Mouse (Mus musculus): ENCODE results near the gene AI837181. TPM values are rescaled to one million over a fixed set of nuclear protein-coding genes. Genes with fewer than 3 reads are reported as not detected.

The AI837181 gene
- polyA plus RNA-seq, 1 experiment from 2014 or later, result 41.2 TPM

DNA sequence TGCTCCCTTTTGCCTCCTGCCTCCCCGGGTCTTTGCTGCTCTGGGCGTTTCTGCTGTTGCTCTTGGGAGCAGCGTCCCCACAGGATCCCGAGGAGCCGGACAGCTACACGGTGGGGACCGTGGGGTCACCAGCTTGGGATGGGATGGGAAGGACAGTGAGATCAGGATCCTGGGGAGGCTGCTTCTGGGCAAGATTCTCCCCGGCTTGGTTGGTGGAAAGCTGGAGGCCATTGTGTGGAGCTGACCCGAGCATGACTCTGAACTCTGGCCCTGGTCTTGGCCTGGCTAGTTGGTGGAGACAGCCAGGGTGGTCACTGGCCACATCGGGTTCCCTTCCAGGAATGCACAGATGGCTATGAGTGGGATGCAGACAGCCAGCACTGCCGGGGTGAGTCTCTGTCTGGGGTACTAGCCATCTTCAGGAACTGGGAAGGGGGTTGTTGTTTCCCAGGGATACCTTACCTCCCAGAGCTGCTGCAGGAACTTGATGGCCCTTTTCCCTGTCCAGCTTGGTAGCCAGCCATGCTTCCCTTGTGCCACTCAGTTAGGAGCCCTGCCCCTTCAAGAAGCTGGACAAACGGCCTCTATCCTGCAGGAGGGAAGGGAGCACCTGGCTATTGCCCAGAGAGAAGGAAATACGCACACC is 50.2 kb downstream of the AI837181 start:
- Histone ChIP-seq H3K9me3 (ENCODE audit: control insufficient read depth, low read length) (no peaks in the 10 kb centered on the region), H3K4me2 (ENCODE audit: low read length) (peak overlapping the region; percentile 76), H3K4me1 (replicated peaks; ENCODE audit: control insufficient read depth, insufficient read depth, low read length) (0 out of 2 replicates have a peak, but pooled peaks cover 9% of the 10 kb centered on the region), H3K36me3 (ENCODE audit: control insufficient read depth, insufficient read depth, low read length) (peaks cover 33% of the 10 kb centered on the region), H3K27me3 (replicated peaks; ENCODE audit: control insufficient read depth, insufficient read depth, low read length) (no peaks in the 10 kb centered on the region), H3K9ac (ENCODE audit: low read length) (peak overlapping the region; percentile 72), H3K27ac (ENCODE audit: low read depth) (peak overlapping the region; percentile 90), H3K4me3 (ENCODE audit: low read depth, low read length) (peak overlapping the region; percentile 66)
- WGBS, result 13% methylated on average over 13 of the region's 13 CpGs
- ATAC-seq (replicated peaks; ENCODE audit: low FRiP score, low TSS enrichment, low read depth), result peak; percentile 7; the same call in 1 of the 2 replicates
- no peak for DNase-seq (ENCODE audit: low spot score)

Other genes with a start within 250 kb of the AI837181 start
- gene Pacs1, start 152.0 kb upstream of the AI837181 start, polyA plus RNA-seq (2014; fragmentation: Nextera tagmentation; extraction: Ambion mirVana), result 22.9 and 23.4 TPM in 2 replicates
- gene Sf3b2, start 129.7 kb upstream of the AI837181 start, polyA plus RNA-seq (2014; fragmentation: Nextera tagmentation; extraction: Ambion mirVana), result 321 and 334 TPM in 2 replicates
- 2.9 and 3.3 TPM in 2 replicates for gene Gal3st3, start 126.8 kb upstream of the AI837181 start, polyA plus RNA-seq (2014; fragmentation: Nextera tagmentation; extraction: Ambion mirVana)
- gene Catsper1, start 89.4 kb upstream of the AI837181 start, polyA plus RNA-seq (2014; fragmentation: Nextera tagmentation; extraction: Ambion mirVana), result not detected in 2 replicates
- 1.8 and 2.5 TPM in 2 replicates for gene Cst6, start 75.6 kb upstream of the AI837181 start, polyA plus RNA-seq (2014; fragmentation: Nextera tagmentation; extraction: Ambion mirVana)
- 55.4 and 59.7 TPM in 2 replicates for gene Eif1ad, start 58.4 kb upstream of the AI837181 start, polyA plus RNA-seq (2014; fragmentation: Nextera tagmentation; extraction: Ambion mirVana)
- 499 and 514 TPM in 2 replicates for gene Banf1, start 58.0 kb upstream of the AI837181 start, polyA plus RNA-seq (2014; fragmentation: Nextera tagmentation; extraction: Ambion mirVana)
- 57.1 and 69.1 TPM in 2 replicates for gene Sart1, start 36.4 kb upstream of the AI837181 start, polyA plus RNA-seq (2014; fragmentation: Nextera tagmentation; extraction: Ambion mirVana)
- 2.8 TPM in 1 of 2 replicates, not detected in the other for gene Tsga10ip, start 22.6 kb upstream of the AI837181 start, polyA plus RNA-seq (2014; fragmentation: Nextera tagmentation; extraction: Ambion mirVana)
- 170 and 173 TPM in 2 replicates for gene Drap1, start 165 bp upstream of the AI837181 start, polyA plus RNA-seq (2014; fragmentation: Nextera tagmentation; extraction: Ambion mirVana)
- gene Fosl1, start 22.4 kb downstream of the AI837181 start, polyA plus RNA-seq (2014; fragmentation: Nextera tagmentation; extraction: Ambion mirVana), result not detected in 2 replicates
- 7.1 TPM in 2 replicates for gene Ccdc85b, start 32.8 kb downstream of the AI837181 start, polyA plus RNA-seq (2014; fragmentation: Nextera tagmentation; extraction: Ambion mirVana)
- gene Fibp, start 35.5 kb downstream of the AI837181 start, polyA plus RNA-seq (2014; fragmentation: Nextera tagmentation; extraction: Ambion mirVana), result 111 and 112 TPM in 2 replicates
- 1.6 and 2.0 TPM in 2 replicates for gene Ctsw, start 43.4 kb downstream of the AI837181 start, polyA plus RNA-seq (2014; fragmentation: Nextera tagmentation; extraction: Ambion mirVana)
- gene Efemp2, start 48.8 kb downstream of the AI837181 start, polyA plus RNA-seq (2014; fragmentation: Nextera tagmentation; extraction: Ambion mirVana), result 136 and 151 TPM in 2 replicates
- 37.0 and 38.3 TPM in 2 replicates for gene Mus81, start 63.3 kb downstream of the AI837181 start, polyA plus RNA-seq (2014; fragmentation: Nextera tagmentation; extraction: Ambion mirVana)
- 2,844 and 3,105 TPM in 2 replicates for gene Cfl1, start 65.3 kb downstream of the AI837181 start, polyA plus RNA-seq (2014; fragmentation: Nextera tagmentation; extraction: Ambion mirVana)
- gene 1700020D05Rik, start 78.6 kb downstream of the AI837181 start, polyA plus RNA-seq (2014; fragmentation: Nextera tagmentation; extraction: Ambion mirVana), result not detected in 2 replicates
- gene Snx32, start 85.4 kb downstream of the AI837181 start, polyA plus RNA-seq (2014; fragmentation: Nextera tagmentation; extraction: Ambion mirVana), result 9.4 and 10.8 TPM in 2 replicates
- gene Ovol1, start 135.5 kb downstream of the AI837181 start, polyA plus RNA-seq (2014; fragmentation: Nextera tagmentation; extraction: Ambion mirVana), result 17.5 and 18.6 TPM in 2 replicates
- 6.1 and 6.5 TPM in 2 replicates for gene Ap5b1, start 142.9 kb downstream of the AI837181 start, polyA plus RNA-seq (2014; fragmentation: Nextera tagmentation; extraction: Ambion mirVana)
- gene Rnaseh2c, start 176.7 kb downstream of the AI837181 start, polyA plus RNA-seq (2014; fragmentation: Nextera tagmentation; extraction: Ambion mirVana), result 124 and 131 TPM in 2 replicates
- 31.8 and 33.3 TPM in 2 replicates for gene Kat5, start 185.1 kb downstream of the AI837181 start, polyA plus RNA-seq (2014; fragmentation: Nextera tagmentation; extraction: Ambion mirVana)
- gene Rela, start 212.3 kb downstream of the AI837181 start, polyA plus RNA-seq (2014; fragmentation: Nextera tagmentation; extraction: Ambion mirVana), result 46.7 and 51.2 TPM in 2 replicates
- gene Sipa1, start 238.6 kb downstream of the AI837181 start, polyA plus RNA-seq (2014; fragmentation: Nextera tagmentation; extraction: Ambion mirVana), result 18.0 and 21.7 TPM in 2 replicates

Measured in intestine, embryonic 14.5 days (tissue).